Mouse (Mus musculus): ENCODE measurements at regions not wholly inside any gene's neighbourhood (a gene's known extent, or its start where the extent isn't known, plus 50 kb on each side); places are given as distances from the start of the nearest gene placed in this dataset.
A peak's percentile ranks its signal among the peaks of the same experiment; 100 is the strongest.

DNA sequence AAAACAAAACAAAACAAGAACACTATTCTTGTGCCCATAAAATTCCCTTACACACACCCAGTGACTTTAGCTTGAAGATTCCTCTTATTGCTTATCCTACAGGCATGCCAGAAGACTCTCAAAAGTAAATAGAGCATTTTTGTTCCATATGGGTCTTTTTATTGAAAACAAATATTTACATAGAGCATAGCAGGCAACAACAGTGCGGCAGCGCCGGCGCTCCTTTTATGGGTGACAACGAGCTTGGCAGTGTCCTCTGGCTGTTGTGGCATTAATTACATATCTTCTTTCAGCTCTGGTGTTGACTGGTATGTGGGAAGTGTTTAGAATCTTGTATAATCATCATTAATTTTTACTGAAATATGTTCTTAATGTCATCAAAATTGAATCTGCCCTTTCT is 242.2 kb upstream of the Fbxl7 start:
- DNase-seq, result no peak

DNA sequence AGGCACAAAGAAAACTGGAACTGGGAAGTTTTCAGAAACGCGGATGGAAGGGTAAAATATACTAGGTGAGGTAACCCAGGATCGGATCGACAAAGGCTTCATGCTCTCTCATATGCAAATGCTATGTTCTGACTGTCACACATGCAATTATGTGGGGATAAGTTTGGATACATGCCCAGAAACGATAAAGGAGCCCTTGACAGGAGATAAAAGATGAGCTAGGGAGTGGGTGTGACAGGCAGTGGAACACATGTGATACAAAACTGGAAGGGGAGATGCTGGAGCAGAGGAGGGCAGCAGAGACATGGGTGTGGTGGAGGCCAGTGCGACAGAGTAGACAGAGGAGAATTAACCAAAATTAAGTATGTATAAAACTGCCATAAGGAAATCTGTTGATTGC is 250.5 kb upstream of the Fbxl7 start:
- no peak for DNase-seq

DNA sequence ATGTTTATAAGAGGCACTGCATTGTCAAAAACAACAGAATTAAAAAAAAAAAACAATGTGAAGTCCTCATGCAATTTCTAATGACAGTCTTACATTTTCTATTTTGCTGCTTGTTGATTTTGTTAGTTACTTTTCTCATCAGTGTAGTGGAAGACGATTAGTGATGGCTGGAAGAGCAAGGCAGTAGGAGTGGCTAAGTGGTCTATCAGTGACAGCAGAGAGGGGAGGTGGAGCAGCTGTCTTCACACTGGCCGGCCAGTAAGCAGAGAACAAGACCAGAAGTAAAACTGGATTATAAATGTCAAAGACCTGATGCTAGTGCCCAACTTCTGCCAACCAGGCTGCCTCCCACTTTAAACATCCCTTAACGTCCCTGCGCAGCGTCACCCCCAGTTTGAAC is 265.6 kb upstream of the Fbxl7 start:
- peak in 1 of 2 experiments; percentile 9 for DNase-seq

DNA sequence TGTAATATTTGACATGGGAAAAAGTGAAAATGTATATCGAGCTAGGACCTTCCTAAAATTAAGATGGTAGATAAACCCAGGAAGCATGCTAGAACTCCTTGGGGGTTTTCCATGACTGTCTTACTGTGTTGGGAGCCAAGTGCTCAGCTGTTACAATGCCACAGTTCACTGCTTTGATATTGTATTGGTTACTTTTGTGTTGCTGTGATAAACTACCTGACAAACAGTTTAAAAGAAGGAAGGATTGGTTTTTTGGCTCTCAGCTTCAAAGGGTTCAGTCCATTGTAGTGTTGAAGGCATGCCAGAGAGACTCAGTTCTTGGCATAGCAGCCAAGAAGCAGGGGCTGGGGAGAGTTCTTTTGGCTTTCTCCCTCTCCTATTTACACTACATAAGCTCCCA is 272.1 kb upstream of the Fbxl7 start:
- DNase-seq, result no peak

DNA sequence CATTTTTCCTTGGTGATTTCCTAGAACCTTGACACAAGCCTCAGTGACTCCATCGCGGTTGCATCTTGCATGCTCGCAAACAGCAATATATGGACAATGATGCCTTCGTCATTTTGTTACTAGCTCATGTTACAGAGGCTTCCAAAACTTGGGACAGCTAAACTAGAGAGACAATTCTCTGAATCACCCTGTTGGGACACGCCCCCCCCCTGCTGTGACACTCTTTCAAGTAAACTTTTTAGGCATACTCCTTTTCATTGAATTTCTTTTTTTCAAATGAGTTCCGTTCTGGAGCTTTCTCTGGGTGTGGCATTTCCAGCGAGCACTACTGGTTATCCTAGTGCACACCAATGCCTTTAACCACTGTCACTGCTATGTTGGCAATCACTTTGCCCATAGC is 274.5 kb upstream of the Fbxl7 start:
- no peak for DNase-seq

DNA sequence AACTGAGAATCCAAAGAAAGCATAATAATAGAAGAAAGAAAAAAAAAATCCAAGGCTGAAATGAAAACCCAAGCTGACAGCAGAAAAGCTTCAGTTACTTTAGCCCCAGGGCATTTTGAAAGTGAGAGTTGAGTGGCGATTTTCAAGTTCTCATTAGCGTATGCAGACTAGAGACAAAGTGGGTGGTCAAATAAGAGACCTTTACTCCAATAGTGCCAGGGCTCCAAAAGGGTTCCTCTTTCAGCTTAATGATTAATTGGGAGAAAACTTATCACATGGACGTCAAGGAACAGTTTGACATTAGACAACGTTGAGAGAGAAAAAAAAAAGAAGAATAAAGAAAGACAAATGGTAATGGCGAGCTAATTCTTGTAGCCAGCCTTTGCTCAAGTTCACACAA is 278.1 kb upstream of the Fbxl7 start:
- DNase-seq, result no peak

DNA sequence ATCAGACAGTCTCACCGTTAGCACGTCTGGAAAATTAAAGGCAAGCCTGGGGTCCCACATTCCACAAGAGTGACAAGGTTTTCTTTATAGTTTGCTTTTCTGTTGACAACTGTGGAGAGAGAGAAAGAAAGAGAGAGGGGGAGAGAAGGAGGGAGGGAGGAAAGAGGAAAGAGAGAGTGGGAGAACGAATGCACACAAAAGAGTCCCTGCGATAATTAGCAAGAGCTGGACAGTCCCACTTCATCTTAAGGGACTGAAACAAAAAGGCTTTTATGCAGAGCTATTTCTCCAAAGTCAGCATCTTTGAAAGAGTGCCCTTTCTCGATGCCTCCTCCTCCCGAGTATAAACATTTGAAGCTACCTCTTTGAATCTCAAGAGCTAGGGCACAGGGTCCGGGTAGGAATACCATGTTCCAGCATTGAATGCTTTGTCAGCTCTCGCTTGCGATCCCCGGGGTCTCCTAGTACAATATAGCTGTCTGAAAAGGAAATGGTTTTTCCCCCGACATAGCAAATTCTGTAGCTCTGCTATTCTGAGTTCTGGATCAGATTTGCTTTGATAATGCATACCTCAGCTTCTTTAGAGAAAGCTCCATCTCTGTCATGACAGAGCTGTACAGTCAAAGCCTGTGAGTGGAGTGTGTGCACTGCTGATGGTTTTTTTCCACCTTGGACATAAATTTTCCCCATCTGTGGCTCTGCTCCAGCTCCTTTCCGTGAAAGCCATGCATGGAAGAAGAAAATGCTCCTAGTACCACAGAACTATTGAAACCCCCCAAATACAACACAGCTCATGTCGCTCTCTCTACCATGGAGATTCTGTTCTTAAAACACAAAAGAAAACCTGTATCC is 282.9 kb upstream of the Fbxl7 start:
- no peak for DNase-seq

DNA sequence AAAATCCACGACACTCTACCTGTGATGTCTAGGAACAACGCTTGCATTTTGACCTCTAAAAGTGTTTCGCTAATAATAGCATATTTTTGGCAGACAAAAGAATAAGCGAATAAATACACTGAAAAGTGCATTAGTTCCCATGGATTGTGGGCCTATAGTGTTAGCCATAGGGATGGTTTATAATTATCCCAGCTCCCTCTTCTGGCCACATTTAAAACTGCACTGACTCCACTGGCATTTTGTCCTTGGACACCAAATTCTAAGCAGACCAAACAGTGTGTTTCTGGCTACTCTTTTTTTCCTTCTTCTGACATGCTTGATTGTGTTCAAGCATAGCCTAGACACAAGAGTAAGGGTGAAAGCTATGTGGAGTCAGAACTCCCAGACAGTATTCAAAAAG is 276.8 kb upstream of the Ank start:
- DNase-seq, result peak; percentile 67 to 70

DNA sequence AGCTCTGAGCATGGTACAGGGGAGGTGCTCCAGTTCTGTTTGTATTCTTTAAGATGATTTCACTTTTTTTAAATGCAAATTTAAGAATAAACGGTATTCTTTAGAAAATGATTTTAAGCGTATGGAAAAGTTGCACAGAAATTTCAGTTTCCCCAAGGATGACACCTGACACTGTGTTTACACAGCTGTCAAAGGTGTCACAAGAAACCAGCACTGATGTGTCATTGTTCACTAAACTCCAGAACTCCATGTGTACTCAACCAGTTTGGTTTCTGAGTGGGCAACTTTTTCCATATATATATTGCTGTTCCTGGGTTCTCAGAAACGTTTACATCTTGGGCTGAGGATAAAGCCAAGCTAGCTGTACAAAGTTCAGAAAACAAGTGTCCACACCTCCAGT is 265.0 kb upstream of the Ank start:
- no peak for DNase-seq

DNA sequence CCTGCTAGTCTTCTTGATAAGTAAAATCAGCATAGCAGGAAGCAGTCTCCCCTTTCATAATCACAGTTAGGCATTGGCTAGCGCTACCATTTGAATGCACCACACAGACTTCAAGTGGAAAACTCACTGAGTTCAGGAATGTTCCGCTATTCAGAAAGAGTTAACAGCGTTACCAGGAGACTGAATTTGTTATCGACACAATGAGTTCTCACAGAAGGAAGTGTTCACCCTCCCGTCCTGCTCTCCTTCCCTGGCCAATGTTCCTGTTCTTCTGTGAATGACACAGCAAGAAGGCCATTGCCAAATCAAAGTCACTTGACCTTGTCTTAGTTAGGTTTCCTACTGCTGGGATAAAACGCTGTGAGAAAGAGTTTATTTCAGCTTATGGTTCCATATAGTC is 261.6 kb upstream of the Ank start:
- no peak for DNase-seq

DNA sequence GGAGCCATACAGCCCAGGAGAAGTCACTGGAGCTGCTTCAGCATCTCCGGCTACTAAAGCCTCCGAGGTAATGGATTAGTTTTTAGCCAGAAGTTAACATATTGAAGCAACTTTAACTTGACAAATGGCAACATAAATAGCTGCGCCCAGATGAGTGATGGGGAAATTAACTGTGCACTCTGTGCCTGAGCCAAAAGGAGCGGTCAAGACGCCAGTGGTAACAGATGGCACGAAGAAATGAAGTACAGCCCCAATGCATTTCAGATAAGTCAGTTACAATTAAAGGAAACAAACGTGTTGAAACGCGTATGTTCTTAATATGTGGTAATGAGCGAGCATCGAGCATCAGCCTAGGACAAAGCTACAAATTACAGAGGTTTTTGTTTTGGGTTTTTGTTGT is 259.0 kb upstream of the Ank start:
- DNase-seq, result no peak

DNA sequence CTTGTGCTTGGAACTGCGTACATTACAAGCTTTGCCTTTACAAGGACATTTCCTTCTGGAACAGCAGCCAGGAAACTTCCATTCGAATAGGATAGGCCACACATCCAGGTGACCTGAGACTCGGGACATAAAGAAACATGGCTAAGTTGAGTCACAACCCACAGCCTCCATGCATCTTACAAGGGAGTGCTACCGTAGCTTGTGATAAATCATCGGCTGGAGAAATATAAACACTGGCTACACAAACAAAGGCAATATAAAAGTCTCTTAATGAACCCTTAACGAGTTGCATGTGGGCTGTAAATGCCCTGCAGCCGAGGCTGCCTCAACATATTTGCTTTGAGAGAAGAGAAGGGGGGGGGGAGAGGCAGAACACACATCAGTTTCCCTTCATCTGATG is 250.1 kb upstream of the Ank start:
- DNase-seq, result peak in 1 of 2 experiments; percentile 4

DNA sequence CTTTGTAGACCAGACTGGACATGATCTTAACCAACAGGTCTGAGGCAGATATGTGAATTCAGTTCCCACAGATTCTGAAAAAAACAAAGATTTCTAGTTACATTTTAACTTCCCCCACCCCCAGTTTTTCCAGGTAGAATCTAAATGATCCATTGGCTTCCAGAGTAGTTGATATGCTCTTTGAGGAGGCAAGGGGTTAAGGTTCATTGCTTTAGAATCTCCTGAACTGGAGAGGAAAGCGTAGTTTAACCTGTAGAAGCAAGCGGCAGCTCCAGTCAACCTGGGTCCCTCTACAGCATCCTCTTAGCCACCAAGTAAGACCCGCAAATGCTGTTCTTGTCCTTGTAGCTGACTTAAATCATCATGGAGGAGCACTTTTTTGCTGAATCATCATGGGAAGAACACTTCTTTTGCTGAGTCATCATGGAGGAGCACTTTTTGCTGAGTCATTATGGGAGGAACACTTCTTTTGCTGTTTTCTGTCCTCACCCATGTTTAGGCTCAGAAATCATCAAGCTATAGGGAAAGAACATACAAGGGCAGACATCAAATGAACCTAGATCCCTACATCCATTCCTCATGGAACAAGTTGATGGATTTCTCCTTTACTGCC is 247.2 kb upstream of the Ank start:
- DNase-seq, result no peak

DNA sequence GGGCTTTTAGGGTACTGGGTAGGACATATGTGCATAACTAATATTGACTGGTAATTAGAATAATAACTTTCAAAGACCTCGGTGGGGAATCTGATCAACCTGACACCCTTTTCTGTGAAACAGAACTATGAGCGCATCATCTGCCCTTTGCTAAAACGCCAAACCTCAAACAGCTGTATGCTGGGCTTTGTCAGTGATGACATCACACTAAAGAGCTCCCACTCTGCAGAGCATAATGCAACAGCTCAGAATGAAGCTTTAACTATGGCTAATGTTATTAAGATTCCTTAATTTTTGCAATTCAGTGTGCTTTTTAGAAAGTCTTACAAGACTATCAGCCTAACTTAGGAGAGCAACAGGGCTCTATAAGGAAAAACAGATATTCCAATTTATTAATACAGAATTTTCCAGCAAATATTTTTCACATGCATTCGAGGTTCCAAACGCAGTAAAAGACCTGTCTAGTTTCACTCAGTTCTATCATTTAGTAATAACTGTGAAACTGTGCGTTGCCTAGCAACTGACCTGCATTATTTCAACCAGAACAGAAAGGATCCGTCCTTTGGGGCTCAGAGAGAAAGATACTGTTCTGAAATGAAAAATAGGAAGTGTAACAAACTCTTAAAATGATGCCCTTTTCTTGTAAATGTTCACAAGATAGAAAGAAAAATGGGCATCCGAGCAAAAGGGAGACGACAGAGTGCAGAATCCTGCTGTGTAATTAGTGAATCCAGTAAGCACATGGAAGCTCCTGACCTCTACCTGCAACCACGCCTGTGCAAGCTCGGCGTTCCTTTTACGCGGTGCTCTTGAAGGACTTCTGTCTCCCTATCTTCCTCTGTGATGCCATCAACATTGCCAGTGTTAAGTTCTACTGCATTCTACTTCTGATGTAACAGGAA is 242.6 kb upstream of the Ank start:
- DNase-seq, result no peak

DNA sequence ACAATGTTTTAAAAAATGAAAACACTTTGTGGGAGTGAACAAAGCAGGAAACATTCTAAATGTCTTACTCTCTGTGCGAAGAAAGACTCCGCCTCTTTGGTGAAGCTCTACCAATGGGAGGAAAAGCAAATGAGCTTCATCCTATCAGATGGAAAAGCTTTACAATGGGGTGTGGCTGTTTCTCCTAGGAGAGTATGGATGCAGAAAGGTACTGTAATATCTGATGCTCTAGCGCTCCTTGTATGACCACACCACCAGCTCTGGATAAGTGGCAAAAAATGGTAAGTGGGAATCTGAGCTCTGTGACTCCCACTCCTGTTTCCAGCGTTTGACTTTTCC is 242.0 kb upstream of the Ank start:
- DNase-seq, result no peak

DNA sequence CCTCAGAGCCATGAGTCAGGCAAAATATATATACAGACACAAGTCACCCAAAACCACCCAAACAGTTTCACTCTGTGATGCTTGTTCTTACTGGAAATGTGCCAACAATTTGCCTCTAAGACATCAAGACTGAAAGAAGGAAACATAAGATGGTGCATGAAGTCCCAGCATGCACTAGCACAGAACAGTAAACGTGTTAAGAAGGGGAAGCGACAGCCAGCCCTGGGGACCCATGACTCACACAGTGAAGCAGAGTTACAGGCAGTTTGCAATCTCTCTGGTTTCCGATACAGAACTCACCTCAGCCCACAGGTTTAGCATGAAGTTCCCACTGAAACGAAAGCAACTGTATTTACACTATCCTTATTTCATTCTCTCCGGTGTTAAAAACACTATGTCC is 233.7 kb upstream of the Ank start:
- no peak for DNase-seq

DNA sequence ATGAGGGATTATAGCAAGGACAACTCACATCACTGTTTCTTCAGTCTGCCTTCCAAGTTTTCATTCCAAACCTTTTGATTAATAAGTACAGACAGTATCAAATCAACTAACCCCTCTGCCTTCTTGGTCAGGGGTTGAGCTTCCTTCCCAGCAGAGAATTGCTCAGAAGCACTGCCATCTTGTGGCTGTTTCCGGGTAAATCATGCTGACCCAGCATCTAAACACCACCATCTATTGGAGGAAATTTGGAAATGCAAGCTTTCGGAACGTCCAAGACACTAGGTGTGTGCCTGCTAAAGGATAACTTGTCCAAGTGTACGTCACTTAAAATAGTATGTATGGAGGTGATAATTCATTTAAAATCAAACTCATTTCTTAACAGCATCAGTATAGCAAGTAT is 231.7 kb upstream of the Ank start:
- DNase-seq, result peak; percentile 79 to 80

DNA sequence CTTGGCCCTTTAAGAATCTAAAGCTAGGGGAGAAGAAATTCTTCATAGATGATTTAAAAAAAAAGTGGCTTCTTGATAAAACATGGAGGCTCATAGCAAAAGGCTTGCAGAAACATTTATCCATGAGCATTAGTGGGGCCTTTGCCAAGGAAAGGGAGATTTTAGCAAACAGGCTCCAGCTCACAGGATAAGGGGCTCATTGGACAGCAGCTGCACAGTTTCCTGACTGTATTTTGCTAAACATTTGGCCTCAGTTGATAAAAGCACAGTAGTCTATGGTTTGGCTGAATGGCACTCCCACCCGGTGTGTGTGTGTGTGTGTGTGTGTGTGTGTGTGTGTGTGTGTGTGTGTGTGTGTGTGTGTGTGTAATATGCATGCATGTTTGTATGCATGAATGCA is 228.2 kb upstream of the Ank start:
- DNase-seq, result peak; percentile 3 to 4

DNA sequence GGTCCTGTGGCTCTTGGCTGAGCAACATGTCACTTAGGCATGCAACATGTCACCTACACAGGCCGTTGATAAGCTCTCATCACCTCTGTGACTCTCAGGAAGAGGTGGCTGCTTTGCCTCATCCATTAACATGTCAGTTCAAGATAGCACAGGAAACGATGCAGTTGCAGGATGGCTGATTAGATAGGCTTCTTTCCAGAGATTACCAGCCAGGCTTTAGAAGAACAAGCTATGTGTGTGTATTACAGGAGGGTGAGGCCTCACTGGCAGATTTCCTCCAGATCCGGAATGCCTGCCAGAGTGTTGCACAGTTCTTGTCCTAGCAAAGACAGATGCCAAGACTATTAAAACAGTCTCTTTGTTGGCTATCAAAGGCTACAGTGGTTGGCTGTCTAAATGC is 220.2 kb upstream of the Ank start:
- DNase-seq, result peak in 1 of 2 experiments; percentile 16

DNA sequence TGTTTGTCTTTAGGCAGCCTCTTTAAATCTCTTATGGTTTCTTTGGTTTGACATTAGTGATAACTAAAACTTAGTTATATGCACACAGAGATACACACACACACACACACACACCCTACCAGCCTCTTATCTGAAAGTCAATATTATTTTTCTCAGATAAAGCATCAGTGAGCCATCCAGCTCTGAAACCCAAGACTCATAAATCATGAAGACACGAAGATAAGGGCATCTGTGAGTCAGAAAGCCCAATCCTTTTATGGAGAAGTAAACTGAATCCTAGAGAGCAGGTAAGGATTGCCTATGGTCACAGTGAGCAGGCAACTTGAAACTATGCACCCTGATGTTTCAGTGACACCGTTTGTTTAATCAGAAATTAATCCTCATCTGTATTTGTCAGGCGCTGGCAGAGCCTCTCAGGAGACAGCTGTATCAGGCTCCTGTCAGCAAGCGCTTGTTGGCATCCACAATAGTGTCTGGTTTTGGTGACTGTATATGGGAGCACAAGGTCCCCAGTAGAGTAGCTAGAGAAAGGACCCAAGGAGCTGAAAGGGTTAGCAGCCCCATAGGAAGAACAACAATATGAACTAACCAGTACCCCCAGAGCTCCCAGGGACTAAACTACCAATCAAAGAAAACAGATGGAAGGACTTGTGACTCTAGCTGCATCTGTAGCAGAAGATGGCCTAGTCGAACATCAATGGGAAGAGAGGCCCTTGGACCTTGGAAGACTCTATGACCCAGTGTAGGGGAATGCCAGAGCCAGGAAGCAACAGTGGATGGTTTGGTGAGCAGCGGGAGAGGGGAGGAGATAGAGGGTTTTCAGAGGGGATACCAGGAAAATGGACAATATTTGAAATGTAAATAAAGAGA is 207.3 kb upstream of the Ank start:
- no peak for DNase-seq

DNA sequence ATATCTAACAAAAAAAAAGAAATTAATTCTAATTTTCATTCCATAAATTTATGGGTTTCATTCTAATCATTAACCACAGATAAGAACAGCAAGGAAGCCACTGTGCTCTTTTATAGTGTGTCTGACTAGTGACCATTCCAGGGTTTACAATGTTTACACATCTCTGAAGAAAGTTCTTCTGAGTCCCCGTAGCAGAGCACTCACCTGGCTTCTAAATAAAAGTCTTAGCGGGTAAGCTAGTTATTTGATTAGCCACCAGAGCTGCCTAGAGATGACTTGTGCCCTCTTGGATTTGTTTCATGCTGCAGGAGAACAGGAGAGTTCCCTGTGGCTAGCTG is 206.7 kb upstream of the Ank start:
- DNase-seq, result no peak

DNA sequence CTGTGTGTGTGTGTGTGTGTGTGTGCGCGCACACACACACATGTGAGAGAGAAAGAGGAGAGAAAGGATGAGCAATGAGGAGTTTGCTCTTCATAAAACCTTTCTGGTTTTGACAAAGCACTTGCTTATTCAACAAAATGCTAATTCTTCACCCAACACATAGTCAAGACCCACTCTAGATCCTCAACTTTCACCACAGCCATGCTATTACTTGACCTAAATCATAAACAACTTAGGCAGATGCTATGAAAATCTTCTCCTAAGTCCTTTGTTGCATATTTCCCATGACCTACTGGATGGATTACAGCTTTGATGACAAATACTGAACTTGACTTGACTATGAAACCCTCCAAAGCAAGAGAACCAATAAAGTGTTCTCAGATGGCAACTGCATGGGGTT is 196.3 kb upstream of the Ank start:
- DNase-seq, result no peak

DNA sequence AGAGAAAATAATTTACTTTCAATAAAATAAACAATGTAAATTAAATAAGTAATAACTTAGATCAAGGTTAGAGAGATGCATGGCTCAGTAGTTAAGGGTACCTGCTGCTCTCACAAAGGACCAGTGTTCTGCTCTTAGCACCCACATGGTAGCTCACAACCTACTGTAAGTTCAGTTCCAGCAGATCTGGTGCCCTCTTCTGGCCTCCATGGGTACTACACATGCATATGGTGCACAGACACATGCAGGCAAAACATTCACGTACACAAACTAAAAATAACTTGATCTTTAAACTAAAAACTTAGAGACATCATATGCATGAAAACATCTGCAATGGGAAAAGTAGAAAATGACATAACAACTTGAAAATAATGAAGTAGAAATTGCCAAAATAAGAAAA is 184.2 kb upstream of the Ank start:
- no peak for DNase-seq
